Mouse (Mus musculus) adrenal gland (tissue): ENCODE data around the gene Kctd13.

Experiments used
- intact Hi-C: fragments of 180-260 bp; cut with DNase I; formaldehyde crosslinking; loops from one replicate; pipeline ENCODE4 v1.15.1; 2025

Gene Kctd13

DNA sequence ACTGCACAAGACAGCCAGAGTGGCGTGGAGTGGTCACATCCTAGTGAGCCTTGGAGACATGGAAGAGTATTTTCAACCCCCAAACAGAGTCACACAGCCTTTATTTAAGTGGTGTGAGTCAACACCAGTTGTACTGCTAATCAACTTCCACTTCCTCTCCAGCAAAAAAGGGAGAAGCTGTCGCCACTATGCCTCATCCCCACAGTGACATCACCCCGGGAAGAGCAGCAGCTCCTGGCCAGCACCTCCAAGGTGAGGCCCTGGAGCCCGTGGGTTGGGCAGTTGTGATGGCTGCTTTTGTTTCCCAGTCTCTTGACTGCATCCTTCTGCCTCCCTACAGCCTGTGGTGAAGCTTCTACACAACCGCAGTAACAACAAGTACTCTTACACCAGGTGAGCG lies 12.5 kb downstream of the Kctd13 start:
- intact Hi-C loops: no loop called here

- intact Hi-C loops: no loop called here
Observed at GRCm38 (mm10) chr7:126941801-126942200, 13.1 kb downstream of the Kctd13 start.

GRCm38 (mm10) chr7:126946530-126946929 lies 17.9 kb downstream of the Kctd13 start:
- intact Hi-C loops: no loop called here

DNA sequence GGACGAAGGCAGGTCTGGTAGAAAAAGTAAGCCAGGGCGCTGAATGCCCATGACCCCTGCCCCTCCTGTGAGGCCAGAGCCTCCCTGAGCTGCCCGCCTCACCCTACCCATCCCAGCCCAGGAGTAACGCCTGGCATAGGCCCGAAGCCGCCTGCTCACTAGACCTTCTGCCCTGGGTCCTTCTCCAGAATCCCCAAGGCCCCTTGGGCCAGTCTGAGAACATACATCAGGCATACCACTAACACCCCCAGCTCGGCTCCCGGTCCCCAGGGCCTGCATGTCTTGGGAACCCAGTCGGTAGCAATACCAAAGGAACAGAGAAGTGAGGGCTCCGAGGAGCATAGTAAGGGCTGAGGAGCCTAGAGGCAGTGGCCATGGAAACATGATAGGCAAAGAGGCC lies 19.9 kb downstream of the Kctd13 start:
- intact Hi-C loops: no loop called here

GRCm38 (mm10) chr7:126949403-126949792 lies 20.7 kb downstream of the Kctd13 start, which contains the start of gene Asphd1:
Gene Asphd1 (minus strand): TSS chr7:126949582.
- intact Hi-C loops: no loop called here

- intact Hi-C loops: loop anchor here (5.0 kb wide), 1 partner anchor 152 kb away; no protein-coding TSS in a partner anchor
Observed at GRCm38 (mm10) chr7:126949793-126950646, 21.3 kb downstream of the Kctd13 start, which contains the start of gene Sez6l2. Gene Sez6l2 (plus strand): TSS chr7:126950563.

DNA sequence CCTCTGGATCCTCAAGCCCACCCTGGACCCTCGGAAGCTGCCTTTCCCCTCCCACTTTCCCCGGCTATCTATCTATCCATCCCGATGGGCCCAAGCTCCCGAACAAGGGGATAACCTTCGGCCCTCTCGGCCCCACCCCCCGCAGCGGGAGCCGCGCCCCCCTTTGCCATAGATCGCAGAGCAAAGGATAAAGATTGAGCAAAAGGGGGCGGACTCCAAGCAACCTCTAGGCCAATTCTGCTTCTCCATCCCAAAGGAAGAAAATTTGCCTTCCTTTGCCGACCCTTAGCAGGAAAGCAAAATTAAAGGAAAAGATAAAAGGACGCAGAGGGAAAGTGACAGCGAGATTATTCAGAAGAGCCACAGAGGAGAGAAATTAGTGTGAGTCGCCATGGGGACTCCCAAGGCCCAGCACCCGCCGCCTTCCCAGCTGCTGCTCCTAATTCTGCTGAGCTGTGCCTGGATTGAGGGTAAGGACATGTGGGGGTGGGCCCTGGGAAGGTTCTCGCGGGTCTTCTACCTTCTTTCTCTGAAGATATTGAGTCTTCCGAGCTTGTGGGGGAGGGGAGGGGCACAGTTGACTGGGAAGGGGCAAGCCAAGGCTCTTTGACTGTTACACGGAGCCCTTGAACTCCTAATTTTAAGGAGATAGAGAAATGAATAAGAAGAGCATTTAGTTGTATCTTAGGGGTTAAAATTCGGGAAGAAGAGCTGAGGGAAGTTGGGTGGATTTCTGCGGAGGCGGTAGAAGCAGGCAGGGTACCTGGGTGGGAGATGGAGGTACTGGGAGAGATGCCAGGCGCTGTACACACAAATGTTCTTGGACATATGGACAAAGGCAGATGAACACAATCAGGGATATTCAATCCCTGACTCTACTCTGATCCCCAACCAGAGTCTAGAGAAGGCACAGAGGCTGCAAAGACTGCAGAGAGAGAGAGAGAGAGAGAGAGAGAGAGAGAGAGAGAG lies 22.3 kb downstream of the Kctd13 start:
- intact Hi-C loops: loop anchor here (5.0 kb wide), 1 partner anchor 151 kb away; no protein-coding TSS in a partner anchor

DNA sequence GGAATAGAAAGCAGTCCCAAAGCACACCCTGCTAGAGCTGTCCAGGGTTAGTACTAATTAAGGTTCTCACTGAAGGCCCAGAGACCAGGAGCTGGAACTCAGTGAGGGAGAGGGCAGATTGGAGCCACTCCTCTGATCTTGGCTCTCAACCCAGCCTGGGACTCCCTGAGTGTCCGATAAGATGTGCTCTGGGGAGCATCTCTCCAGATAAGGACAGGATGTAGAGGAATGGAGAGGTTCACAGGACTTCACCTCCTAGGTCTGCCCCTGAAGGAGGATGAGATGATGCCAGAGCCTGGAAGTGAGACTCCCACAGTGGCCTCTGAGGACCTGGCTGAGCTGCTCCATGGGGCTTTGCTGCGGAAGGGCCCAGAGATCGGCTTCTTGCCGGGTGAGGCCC lies 23.1 kb downstream of the Kctd13 start:
- intact Hi-C loops: loop anchor here (5.0 kb wide), 1 partner anchor 151 kb away; no protein-coding TSS in a partner anchor

DNA sequence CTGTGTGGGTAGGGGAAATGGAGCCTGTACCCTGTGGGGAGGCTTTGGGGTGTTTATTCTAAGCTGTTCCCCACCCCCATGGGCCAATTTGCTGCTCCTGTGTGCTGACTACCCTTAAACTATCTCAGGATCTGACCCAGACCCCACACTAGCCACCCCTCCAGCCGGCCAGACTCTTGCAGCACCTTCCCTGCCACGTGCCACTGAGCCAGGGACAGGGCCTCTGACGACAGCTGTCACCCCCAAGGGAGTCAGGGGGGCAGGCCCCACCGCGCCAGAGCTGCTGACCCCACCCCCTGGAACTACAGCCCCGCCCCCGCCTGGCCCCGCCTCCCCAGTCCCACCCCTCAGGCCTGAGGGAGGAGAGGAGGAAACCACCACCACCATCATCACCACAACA lies 24.0 kb downstream of the Kctd13 start:
- intact Hi-C loops: loop anchor here (5.0 kb wide), 1 partner anchor 150 kb away; no protein-coding TSS in a partner anchor

DNA sequence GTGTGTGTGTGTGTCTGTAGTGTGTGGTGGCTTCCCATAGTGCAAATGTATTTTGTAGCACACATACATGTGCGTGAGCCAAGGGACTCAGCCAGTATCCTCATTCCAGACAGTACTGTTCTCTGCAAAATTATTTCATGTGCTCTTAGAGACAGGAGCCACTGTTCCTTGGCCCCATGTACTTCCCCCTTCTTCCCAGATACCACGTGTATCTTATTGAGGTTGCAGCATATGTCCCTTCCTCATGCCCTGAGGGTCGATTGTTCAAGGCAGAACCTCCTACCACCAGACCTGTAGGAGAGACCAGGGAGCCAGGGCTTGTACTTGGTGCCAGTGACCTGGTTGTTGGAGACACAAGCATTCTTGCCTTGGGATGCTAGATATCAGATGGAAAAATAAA lies 26.4 kb downstream of the Kctd13 start:
- intact Hi-C loops: no loop called here

GRCm38 (mm10) chr7:126959780-126960179 lies 31.1 kb downstream of the Kctd13 start:
- intact Hi-C loops: no loop called here

- intact Hi-C loops: no loop called here
Observed at GRCm38 (mm10) chr7:126961095-126961494, 32.4 kb downstream of the Kctd13 start.

- intact Hi-C loops: no loop called here
Observed at GRCm38 (mm10) chr7:126961965-126962364, 33.3 kb downstream of the Kctd13 start.

GRCm38 (mm10) chr7:126963548-126964286 lies 35.0 kb downstream of the Kctd13 start:
- intact Hi-C loops: no loop called here

DNA sequence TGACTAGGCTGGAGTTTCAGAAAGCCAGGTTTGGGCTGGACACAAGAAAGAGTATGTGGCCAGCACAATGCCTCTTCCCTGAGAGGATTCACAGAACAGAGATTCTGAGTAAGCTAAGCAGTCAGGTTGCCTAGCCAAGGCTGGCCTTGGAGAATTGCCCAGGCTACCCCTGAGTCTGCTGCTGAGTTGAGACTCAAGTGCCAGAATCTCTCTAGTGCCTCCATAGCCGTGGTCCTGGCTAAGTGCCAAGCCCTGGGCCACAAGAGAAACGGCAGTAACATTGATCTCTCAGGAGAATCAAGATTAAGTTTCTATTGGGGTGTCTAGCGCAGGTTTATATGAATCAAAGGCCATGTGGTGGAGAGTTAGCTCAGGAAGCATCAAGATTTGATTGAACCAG lies 36.9 kb downstream of the Kctd13 start:
- intact Hi-C loops: no loop called here

DNA sequence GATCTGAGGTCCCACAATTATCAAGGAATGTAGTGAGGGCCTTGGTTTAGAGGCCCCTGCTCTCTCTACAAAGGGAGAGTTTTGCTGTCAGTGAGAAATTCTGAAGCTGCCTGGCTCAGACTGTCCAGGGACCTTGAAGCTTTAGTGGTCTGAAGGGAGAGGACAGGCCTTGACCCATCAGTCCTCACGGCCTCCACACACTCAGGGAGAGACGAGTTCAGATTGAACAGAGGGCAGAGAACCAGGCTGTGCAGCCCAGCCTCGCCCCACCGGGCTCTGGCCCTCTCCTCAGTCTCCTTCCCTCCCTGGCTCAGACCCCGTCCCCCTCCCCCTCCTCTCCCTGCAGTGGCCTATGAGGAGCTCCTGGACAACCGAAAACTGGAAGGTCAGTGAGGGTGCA lies 38.7 kb downstream of the Kctd13 start:
- intact Hi-C loops: no loop called here

DNA sequence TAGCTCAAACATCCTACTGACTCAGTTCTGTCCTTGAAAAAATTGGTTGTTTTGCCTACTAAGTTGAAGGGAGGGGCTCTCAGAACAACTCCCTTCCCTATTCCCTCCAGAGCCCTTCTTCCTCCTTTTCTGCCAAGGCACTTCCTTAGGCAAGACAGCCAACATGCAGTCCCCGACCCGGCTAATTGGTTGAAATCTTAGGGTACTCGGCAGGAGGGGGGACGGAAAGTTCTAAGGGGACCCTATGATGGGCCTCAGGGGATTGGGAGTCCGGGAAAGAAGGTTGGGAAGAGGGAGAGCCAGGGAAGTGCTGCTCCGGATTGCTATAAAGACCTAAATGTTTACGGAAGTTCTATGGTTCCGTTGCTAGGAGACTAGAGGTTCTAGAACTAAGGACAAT lies 46.8 kb downstream of the Kctd13 start:
- intact Hi-C loops: loop anchor here (5.0 kb wide), 1 partner anchor 37 kb away; the partner anchor contains the start of gene Mvp

- intact Hi-C loops: loop anchor here (5.0 kb wide), 1 partner anchor 37 kb away; the partner anchor contains the start of gene Mvp
Observed at GRCm38 (mm10) chr7:126975893-126975949, 47.0 kb downstream of the Kctd13 start, which contains the start of gene Cdipt. Gene Cdipt (plus strand): TSS chr7:126975914.

DNA sequence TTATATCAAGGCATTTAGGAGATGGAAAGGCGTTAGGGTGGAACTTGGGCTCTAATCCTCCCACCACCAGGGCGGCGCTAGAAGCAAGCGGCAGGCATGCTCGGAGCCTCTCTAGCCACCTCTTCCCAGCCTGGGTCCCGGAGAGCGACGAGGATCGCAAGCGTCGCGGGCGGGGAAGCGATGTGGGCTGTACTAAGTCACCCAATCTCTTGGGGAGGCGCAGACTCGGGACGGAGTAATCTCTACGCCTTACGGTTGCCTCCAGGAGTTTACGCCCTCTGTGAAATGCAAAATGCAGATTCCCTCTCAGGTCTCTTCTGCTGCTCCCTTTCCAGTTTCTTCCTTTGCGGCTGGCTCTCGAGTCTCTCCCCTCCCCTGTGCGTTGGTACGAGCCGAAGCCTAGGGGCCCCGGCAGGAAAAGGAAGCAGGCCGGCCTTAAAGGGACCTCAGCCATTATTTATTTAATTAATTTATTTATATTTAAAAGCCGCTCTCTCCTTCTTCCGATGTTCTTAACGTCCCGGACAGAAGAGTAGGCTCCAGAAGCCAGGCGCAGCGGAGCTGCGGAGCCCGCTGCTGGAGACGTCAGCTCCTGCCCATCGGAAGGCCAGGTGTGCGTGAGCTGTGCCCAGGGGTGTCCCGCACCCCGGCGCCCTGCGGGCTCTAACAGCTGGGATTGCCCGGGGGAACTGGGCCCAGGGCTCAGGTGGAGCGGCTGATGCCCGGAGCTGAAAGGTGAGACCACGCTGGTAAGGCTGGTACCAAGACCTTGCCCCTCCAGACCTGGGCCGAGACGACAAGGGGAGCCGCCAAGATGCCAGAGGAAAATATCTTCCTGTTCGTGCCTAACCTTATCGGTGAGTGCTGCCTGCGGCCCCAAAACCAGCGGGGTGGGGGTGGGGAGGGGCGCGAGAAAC lies 47.5 kb downstream of the Kctd13 start, which contains the start of gene Cdiptos:
Gene Cdiptos (minus strand): TSS at position 149 of the 917 bp plus-strand sequence.
- intact Hi-C loops: loop anchor here (5.0 kb wide), 1 partner anchor 36 kb away; the partner anchor contains the start of gene Mvp

DNA sequence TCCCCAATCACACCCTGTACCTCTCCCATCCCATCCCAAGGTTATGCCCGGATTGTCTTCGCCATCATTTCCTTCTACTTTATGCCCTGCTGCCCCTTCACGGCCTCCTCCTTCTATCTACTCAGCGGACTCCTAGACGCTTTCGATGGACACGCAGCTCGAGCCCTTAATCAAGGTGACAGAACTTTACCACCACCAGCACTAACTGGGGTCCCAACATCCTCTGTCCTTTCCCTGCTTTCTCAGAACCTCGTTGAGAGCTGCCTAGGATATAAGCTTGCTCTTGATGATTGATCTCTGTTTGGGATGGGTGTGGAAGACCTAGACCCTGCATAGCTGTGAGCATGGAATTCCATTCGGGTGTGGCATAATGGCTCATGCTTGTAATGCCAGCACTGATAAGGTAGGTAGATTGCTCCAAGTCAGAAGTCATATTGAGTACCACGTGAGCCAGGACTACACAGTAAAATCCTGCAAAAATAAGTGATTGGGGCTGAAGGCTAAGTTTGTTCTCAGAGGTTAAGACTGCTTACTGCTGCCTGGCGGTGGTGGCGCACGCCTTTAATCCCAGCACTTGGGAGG lies 48.3 kb downstream of the Kctd13 start:
- intact Hi-C loops: loop anchor here (5.0 kb wide), 1 partner anchor 35 kb away; the partner anchor contains the start of gene Mvp
